Mouse (Mus musculus) CD4-positive helper T cell, adult 2 months (primary cell): ENCODE results near the gene Aph1b.

ENCODE experiments used
- DNase-seq: peaks from one replicate; pipeline ENCODE4 v3.0.0-alpha.2; 2012; ENCODE audit warnings: low read depth, missing footprints, low spot score

The Aph1b gene

DNA sequence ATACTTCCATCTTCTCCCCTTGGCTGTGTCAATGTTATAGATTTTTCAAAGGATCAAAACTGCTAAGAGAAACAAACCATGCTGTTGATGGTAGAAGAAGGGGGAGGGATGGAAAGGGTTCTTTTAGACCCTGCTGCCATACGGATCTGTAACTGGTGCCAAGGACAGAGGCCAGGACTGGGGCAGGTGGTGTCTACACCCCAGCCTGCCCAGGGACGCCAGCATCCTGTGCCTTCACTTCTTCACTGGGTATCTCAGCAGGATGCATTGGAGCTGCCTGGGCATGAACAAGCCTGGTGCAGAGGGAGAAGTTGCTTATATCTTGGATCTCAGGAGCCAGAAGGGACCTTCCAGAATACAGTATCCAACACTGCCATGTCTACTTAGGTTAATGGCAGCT is 50.8 kb downstream of the Aph1b start:
- DNase-seq, result no peak

- DNase-seq, result no peak
Measured at GRCm38 (mm10) chr9:66739516-66739915, 55.8 kb downstream of the Aph1b start.

DNA sequence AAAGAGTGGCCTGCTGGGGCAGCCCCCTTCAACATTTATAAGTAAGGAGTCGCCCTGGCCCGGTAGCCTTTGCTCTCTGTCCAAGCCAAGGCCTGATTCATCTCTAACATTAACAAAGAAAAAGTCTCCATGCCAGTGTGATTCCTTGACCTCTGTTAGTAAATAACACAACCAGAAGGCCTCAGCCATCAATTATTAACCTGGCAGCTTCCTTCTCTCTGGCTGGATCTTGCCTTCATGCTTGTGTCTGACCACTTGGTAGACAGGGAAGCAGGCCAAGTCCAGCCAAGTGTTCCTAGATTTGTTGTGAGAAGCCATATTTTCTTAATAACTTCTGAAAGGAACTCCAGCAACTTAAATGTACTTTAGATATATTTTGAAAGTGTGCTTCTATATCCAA is 58.7 kb downstream of the Aph1b start:
- DNase-seq, result no peak

DNA sequence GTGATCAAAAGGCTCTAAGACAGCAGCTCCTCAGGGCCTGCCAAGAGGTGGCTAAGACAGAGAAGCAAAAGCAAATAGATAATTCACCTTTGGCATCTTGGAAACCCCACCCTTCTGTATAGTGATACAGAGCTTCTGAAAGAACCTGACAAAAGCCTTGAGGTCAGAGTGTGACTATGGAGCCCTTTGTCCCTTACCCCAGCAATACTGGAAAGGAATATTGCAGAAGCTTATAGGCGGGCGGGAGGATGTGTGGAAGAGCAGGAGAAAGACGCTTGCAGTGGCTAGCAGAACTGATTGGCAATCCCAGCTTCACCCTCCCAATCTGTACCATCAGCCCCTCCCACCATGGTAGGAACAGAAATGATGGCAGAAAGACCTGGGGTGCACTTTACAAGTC is 59.3 kb downstream of the Aph1b start:
- DNase-seq, result no peak

DNA sequence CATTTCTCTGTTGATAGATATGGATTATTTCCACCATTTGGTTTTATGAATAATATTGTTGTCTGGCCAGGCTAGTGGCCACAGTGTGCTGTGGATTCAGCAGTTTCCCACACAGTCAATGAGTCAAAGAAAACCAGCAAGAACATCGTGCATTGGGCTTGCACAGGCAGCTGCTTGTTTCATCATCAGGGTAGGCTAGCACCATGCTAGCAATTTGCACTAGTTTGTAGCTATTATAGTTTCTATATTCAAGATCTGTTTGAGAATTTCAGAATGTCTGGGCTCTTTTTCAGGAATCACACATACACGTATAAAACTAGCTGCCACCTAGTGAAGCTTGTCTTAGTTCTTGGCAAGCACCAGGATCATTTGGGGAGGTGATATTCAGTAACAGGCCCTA is 60.2 kb downstream of the Aph1b start:
- no peak for DNase-seq

DNA sequence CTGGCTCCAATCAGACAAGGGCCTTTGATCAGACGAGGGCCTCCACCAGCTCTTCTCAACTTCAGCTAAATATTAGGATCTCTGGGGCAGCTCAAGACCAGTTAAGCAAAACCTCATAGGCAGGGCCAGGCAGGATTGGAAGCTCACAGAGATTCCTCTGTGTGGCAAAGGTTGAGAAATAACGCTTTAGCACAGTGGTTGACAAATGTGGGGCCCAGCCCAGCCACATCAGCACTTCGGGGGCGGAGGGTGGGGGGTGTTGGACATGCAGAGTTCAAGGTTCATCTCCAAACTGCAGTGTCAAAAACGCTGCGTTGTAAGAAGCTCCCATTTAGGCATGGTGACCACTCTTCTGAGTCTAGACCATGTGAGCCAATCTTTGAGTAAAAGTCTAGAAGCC is 60.7 kb downstream of the Aph1b start:
- no peak for DNase-seq

- no peak for DNase-seq
Measured at GRCm38 (mm10) chr9:66732791-66733691, 62.2 kb downstream of the Aph1b start.

- DNase-seq, result no peak
Measured at GRCm38 (mm10) chr9:66731284-66731683, 64.0 kb downstream of the Aph1b start.

- DNase-seq, result no peak
Measured at GRCm38 (mm10) chr9:66730556-66730955, 64.7 kb downstream of the Aph1b start.

DNA sequence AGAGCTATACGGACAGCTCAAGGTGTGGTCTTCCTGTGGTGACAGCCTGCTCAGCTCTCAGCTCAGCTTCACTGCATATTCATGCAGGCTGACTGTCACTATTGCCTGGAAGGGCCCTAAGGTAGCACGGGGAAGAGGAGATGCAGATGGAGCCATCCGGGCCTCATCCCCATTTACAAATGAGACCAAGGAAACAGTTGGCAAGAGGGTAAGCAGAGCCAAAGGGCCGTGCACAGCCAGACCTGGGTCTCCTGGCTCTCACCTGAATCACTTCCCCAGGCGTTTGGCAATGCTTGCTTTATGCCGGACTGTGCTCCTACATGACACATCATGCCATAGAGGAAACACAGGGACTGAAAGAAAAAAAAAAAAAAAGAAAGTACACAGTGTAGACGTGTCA is 68.0 kb downstream of the Aph1b start:
- DNase-seq, result no peak

DNA sequence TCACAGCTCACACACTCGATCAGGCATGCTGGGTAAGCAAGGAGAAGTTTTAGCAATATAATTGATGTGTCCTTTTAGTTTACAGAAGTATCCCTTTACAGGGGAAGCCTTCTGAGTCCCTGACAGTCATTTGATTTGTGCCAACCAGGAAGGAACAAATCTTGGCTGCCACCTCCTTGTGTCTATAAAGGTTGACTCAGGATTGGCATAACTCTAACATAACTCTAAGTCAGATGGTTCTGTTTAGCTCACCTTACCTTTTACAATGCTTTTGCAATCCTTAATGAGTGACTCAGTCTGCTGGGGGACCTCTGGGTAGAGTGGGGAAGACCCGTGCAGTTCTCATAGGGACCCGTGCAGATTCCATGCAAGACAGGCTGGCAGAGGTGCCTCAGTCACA is 69.7 kb downstream of the Aph1b start:
- DNase-seq, result no peak
